Mouse (Mus musculus) thymus, postnatal 10 days (tissue): ENCODE results near the gene Tcp11l2.

Source experiments
- DNase-seq, 2 experiments: peaks; one replicate each; pipeline ENCODE4 v3.0.0; 2021; ENCODE audit warnings: low spot score in 2 of 2

The Tcp11l2 gene

DNA sequence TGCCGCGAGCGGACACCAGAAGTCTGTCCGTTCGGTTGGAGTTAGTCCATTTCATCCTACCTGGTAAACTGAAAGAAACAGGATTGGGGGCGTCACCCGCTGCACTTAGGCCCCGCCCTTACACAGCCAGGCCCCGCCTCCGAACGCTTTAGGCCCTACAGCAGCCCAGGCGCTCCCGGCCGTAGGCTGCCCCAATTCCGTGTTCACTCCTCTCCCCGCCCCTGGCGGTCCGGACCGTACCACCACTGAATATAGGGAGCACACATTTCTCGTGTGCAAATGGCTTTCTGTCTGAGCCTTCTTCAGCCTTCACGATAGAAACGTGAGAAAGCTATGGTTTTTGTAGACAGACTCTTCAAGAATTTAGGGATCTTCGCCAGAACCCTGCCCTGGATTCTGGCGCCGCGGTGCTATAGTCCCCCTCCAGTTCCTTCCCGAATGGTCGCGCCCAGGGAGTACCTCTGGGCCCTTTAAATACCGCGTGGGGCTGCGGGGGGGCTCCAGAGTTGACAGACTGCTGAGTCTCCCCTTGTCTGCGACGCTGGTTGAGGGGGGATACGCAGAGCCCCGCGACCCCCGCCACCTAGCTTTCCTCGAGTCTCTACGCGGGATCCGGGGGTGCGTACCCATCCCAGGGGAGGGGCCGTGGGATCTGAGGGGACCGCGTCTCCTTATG is at the start of gene Tcp11l2:
Gene Tcp11l2 (plus strand): TSS at position 232 of the 676 bp plus-strand sequence.
- peak; percentile 88 to 89 for DNase-seq

DNA sequence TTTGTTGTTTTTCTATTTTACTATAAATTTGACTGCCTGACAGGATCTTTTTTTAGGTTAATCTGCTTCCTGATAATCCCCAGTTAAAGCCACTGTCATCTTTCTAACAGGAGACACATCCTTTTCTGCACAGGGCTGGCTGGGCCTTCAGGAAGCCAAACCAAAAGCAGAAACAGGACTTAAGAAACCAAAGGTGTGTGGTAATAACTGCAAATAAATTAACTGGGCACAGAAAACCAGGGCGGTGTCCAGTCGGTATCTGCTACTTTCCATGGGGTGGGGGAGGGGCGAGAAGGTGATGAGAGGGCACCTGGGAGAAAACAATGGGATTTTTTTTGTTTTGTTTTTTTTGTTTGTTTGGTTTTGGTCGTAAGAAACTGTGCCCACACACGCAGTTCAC is 49.4 kb upstream of the Tcp11l2 start:
- no peak for DNase-seq

DNA sequence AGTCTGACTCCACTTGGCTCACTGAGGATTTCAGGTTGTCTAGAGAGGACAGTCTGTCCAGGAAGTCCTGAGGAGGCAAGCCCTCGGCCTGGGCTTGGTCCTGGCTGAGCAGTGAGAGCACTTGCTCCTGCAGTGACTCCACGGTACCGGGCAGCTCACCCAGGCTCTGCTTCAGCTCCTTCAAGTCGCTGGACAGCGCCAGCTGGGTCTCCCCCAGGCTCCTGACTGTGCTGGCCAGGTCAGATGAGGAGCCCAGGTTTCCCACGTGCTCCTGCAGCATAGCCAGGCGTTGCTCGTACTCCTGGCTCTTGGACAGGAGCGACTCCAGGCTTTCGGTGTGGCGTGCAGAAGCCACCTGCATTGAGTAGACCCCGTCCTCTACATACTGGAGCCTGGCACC is 48.8 kb upstream of the Tcp11l2 start:
- no peak for DNase-seq

DNA sequence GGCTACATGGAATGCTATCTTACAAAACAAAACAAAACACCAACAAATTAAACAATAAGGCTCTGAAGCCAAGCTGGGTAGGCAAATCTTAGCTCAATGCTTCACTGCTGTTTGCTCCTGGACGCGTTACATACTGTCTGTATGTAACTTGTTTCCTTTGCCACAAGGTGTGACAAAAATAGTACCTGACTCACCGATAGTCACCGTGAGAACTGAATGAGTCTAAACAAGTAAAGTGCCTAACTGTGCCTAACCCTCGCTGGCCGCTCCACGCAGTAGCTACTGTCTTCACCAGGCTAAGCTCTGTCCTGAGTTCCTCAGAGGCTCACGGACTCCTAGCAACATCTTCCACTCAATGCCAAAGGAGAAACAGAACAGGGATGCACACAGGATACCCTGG is 46.0 kb upstream of the Tcp11l2 start:
- DNase-seq, result no peak

DNA sequence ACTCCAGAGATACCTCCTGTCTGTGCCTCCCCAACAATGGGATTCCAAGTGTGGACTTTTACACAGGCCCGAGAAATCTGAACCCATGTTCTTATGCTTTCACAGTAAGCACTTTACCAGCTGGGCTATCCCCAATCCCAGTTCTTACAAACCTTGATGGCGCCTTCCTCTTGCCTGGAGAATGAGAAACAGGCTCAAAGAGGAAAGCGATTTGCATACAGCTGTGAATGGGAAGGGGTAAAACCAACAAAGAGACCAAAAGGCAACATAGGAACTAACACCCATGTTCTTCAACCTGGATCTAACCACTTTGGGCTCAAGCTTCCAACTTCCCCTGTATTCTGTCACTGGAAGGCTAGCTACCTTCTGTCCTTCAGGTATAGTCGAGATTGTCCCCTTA is 44.9 kb upstream of the Tcp11l2 start:
- no peak for DNase-seq

DNA sequence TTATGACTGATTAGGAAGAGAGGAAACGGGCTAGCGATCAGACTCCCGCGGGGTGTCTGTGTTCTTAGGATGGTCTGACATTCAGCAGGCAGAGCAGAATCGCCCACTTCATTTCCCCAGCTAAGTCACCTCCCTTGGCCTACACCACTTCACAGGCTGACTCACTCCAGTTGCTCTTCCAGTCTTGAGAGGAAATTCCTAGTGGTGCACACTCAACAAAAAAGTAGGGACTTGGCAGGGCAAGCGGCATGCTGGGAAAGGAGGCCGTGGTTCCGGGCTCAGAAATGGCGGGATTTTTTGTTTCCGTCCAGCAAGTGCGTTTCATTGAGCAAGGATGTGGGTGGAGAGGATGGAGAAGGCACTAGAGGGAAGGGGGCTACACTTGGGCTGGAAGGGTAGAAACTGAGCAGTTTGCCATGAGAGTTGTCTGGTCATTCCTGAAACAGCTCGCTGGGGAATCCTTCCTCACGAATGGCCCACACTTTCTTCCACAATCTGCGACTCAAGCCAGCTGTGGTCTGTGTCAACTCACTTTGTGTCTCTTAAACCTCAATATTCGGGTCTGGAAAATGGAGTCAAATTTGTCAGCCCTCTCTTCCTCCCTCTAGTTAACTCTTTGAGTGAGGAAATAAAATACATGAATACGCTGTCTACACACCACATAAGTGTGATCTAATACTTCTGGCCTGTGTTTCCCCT is 44.1 kb upstream of the Tcp11l2 start:
- DNase-seq, result no peak

DNA sequence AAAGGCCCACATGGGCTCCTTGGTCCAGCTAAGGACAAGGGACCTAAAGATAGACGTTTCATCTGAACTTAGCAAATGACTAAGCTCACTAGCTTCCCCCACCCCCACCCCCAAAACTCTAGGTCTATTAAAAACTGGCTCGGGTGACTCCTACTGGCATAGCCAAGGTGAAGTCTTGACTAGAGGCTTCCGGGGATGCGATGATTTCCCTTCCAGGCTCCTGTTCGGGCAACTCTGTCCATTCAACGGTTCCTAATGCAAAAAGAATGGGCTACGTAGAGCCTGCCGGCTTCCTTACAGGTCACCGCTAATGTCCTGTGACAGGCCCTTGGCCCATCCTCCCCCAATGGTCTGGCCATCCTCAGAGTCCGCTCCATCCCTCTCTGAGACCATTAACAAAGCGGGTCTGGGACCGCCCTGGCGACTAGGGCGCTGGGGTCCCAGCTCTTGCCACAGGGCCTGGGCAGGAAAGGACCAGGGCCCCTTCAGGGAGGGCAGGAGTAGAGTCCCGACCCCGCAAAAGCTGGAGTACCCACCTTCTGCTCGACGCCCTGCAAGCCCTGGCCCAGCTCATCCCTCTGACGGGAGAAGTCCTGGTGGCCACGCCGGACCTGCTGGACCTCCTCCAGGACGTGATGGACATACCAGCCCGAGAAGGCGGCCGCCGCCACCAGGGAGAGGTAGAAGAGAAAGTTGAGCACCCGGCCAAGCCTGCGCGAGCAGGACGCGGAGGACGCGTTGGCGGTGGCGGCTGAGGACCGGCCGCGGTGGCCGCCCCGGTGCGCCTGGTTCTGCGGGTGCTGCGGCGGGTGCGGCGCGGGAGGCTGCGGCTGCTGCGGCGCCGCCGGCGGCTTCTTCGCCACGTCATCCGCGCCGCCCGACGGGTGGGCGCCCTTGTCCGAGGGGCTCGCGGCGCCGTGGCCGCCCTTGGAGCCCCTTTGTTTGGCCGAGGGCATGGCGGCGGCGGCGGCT is 43.2 kb upstream of the Tcp11l2 start:
- DNase-seq, result peak in 1 of 2 experiments; percentile 14

DNA sequence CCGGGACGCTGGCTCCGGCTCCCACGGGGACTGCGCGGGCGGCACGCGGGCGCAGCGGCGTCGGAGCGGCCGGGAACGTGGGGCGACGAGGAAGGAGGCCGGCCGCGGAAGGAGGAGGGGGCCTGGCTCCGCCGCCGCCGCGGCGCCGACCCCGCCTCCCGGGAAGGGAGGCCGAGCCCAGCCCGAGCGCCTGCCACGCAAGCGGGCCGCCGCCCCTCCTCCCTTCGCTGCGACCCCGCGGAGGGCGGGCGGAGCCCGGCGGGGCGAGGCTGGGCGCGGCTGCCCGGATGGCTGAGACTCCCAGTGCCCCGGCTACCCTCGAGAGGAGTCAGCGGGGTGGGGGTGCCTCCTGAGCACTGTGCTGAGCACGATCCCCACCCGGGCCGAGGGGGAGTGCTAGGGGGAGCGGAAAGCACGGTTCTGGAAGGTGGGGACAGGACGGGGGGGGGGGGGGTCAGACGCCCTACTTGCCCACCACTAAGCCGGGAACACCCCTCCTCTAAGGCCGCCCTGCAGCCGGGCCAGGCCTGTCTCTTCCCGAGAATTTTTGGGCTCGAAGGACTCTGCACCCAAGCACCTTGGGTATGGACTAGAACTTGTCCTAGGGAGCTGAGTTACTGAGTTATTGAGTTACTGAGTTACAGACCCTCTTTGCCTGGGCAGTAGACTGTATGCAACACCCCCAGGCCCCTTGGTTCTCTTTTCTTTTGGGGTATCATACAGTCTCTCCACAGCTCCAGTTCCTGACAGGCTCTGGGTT is 42.3 kb upstream of the Tcp11l2 start, which contains the start of gene Ckap4:
Gene Ckap4 (minus strand): TSS at position 151 of the 760 bp plus-strand sequence.
- DNase-seq, result peak; percentile 23 to 52

DNA sequence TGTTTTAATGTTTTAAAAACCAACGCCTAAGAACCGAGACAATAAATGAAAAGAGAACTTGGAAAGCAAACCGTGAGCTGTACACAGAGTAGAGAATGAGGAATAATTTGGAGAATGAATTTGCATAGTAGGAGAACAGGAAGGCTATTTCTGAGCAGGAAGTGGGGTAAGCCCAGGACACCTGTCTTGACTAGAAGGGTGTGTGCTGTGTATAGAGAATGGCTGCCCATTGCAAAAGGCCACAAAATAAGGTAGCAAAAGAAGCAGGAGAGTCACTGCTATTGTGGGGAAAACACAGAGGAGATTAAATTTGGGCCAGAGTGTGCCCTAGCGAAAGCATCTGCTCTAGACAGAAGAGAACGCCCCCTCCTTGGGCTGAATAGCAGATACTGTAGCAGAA is 41.0 kb upstream of the Tcp11l2 start:
- DNase-seq, result no peak

DNA sequence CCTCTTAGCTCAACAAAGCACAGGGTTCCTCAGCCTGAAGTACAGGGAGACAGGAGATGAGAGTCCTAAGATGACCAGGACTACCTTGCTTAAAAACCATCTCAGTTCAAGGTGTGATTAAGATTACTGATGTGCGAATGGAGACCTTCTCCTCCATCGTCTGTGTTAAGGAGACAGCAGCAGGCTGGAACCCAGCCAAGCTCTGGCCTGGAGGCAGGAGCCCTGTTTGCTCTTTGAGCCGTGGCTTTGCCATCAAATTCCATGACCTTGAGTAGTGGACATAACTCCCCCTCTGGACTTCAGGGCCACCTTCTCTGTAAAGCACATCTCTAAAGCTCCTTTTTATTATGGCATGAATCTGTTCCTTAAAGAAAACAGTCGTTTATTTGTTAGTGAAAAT is 40.6 kb upstream of the Tcp11l2 start:
- DNase-seq, result no peak

DNA sequence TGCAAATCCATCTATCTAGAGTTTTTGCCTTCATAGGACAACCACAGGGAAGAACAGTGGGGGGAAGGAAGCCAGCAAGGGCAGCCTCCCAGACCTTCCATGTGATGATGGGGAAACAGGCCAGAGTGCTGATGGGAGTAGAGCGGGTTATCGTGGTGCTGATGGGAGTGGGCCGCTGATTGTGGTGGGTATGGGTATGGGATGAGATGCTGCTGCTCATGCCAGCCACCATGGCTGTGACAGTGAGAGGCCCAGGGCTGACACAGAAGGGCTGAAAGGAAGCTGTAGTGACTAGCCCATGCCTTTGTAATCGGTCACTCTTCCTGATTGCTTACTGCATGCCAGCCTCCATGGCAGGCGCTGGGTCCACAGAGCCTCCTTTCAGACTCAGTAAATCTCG is 36.8 kb upstream of the Tcp11l2 start:
- no peak for DNase-seq

DNA sequence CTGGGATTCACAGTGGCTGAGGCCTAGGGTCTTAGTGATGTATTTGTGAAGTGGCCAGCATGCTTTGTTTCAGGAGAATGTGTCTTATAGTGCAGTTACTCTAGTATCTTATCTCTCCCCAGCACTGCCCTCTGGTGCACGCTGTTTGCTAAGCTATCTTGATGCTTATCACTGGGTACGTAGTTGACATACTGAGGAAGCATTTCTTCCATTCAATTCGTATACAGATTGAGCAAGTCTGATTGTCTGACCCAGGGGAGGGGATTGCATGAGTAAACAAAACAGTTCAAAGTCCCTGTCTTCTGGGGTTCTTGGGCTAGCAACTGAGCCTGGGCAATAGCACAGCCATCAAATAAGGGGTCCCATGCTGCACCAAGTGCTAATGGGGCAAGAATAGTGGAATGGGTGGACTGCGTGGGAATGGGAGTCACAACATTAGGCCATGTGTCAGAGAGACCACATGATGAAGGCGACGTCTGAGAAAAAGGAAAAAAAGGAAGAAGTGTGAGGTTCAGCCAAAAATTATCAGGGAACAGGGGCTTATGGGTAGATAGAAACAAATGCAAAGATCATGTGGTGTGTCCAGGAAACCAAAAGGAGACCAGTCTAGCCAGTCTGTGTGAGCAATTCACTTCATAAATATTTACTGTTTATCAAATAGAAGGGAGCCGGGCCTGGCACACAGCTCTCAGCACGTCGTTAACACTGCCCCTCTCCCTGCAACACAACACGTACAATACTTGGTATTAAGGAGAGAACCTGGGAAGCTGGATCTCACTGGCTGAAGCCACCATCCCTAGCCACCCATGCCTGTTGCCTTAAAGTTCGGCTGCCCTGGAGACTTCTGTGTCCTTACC is 33.4 kb upstream of the Tcp11l2 start:
- no peak for DNase-seq

DNA sequence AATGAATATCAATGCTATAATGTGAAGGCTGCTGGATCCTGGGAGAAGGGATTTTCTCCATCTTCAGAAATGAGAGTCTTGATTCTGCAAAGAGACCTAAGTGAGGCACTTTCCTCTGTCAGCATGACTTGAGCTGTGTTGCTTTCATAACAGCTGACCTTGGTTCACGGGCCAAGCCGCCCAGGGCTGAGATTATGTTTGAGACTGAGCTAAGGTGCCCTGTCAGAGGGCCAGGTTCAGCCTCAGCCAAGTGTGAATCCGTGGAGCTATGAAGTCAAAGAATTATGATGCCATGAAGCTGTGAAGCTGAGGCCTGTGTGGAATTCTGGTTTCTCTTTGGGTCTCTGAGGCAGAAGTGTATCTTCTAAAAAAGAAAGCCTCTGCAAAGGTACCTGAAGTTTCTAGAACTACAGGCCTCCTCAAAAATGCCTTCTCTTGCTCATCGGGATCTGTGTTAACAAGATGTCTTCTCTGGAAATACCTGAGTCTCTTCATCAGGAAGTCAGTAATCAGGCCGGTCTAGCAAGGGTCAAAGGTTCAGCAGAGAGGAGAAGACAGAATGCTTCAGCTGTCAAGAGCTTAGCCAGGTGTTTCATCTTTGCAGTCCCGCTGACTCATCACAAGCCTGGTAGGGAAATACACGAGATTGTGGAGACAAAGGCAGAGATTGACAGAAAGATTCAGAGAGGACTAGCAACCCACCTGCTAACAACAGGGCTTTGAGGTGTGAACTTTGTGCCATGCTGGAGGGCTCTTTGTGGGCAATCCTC is 31.4 kb upstream of the Tcp11l2 start:
- no peak for DNase-seq

DNA sequence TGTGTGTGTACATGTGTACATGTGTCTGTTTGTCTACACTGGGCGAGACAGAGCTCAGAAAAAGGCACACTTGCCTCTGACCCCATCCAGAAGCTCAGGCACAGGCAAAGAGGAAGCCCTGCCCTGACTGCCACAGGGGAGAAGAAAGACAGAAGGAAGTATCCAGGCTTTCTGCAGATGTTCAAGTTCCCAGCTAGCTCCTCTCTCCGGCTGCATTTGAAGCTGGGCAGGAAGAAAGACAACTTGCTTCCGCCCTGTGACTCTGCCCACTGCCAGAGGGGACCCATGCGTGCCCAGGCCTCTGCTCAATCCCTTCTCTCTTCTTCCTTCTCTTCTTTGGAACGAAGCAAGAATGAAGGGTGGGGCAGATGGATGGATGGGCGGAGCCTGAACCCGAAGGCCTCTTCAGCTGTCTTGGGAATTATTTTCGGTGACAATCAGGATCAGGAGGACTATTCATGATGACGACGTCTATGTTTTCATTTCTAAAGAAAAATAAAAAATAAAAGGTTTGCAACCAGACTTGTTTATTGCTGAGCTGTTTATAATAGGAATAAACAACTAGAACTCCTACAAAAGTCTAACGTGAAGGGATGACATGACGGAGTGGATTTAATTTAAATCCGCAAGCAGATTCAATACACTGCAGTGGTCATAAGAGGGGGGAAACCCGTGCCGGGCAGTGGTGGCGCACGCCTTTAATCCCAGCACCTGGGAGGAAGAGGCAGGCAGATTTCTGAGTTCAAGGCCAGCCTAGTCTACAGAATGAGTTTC is 27.1 kb upstream of the Tcp11l2 start:
- no peak for DNase-seq

DNA sequence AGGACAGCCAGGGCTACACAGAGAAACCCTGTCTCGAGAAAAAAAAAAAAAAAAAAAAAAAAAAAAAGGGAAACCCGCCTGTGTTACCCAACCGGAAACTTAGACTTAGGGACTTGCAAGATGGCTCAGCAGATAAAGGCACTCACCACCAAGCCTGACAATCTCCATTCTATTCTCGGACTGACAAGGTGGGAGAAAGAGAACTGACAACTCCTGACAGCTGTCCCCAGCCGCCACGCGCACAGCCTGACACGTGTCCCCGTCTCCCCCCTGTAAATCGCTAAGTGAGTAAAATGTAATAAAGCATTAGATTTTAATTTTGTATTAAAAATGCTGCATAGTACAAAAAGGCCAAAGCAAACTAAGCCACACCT is 26.5 kb upstream of the Tcp11l2 start:
- no peak for DNase-seq

DNA sequence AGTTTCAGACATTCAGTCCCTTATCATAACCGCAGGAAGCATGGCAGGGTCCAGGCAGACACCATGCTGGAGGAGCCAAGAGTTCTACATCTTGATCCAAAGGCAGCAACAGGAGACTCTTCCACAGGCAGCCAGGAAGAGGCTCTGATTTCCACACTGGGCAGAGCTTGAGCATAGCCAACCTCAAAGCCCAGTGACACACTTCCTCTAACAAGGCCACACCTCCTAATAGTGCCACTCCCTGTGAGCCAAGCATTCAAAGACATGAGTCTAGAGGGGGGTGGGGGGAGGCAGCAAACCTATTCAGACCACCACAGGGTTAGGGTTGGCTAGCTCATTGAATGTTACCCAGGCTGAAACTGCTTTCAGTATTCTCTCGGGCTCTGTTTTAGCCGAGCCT is 24.6 kb upstream of the Tcp11l2 start:
- no peak for DNase-seq

DNA sequence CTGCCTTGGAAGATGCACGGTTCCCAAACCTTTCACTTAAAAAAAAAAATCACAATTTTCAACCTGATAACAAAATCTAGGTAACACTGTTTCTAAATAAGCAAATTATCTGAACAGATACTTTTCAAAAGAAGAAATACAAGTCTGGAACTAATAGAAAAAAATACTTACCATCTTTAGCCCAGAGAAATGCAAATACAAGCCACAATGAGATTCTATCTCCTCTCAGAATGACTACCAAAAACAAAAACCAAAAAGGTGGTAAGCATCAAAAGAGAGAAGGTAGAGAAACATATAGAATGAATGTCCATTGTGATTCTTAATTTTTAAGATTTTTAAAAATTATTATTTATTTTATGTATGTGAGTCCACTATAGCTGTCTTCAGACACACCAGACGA is 23.9 kb upstream of the Tcp11l2 start:
- DNase-seq, result no peak

DNA sequence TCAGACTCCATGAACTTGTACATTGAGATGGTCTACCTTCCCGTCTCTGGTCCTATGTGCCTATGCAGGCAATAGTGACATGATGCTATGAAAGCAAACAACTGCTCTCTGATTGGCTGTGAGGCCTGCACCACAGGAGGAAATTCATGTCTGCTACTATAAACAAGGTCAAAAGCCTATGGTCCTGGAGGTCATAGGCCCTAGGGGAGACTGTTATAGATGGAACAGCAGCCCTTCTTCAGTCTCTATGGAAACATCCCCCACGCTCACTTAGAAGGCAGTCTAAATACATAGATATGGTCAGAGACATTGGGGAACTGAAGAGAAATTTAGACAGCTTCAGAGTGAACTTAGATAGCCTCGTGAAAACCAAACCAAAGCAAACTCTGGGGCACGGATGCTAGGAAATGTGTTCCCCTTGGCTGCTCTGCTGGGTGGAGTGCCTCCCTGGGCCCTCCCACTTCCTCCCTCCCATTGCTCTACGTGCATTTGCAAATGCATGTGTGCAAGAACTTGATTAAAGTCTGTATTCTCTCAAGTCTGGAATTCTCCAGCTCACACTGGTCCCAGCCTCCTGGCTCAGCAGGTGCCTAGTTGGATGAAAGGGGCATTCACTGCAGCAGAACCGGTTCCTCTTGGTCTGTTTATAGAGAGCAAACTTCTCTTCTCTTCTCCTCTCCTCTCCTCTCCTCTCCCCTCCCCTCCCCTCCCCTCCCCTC is 22.0 kb upstream of the Tcp11l2 start:
- no peak for DNase-seq
